Mouse (Mus musculus) neural tube, embryonic 14.5 days (tissue): ENCODE measurements around the gene Gm4513. TPM values are rescaled to one million over a fixed set of nuclear protein-coding genes. Genes with fewer than 3 reads are reported as not detected.
"Not testable (repeated sequence)": the region's sequence is repeated elsewhere in the genome, so short reads cannot be mapped to it uniquely, and the experiment has no call there.

Experiments used
- ATAC-seq: fragments of 200-750 bp; cut with Nextera tagmentation; 2 replicates; pipeline ENCODE4 v1.8.0; 2017; ENCODE audit warnings: low read depth, mild to moderate bottlenecking, moderate TSS enrichment, moderate library complexity
- H3K27ac ChIP-seq: fragments of 300-500 bp; sonication (generic); 2 replicates; pipeline ENCODE4 v1.5.1; 2014; ENCODE audit warnings: low read depth, mild to moderate bottlenecking, control low read depth, low read length, moderate library complexity, mixed read lengths
- H3K27me3 ChIP-seq: fragments of 300-500 bp; sonication (generic); 2 replicates; pipeline ENCODE4 v1.6.1; 2014; ENCODE audit warnings: low read length; ENCODE audit not compliant: control insufficient read depth, insufficient read depth
- H3K36me3 ChIP-seq: fragments of 300-500 bp; sonication (generic); 2 replicates; pipeline ENCODE4 v1.6.1; 2014; ENCODE audit warnings: low read length, mixed read lengths; ENCODE audit not compliant: control insufficient read depth, insufficient read depth
- H3K4me1 ChIP-seq: fragments of 300-500 bp; sonication (generic); 2 replicates; pipeline ENCODE4 v1.6.1; 2014; ENCODE audit warnings: low read length; ENCODE audit not compliant: control insufficient read depth, insufficient read depth
- H3K4me2 ChIP-seq: fragments of 300-500 bp; sonication (generic); 2 replicates; pipeline ENCODE4 v1.6.1; 2014; ENCODE audit warnings: mild to moderate bottlenecking, low read depth, low read length, control low read depth
- H3K4me3 ChIP-seq: fragments of 300-500 bp; sonication (generic); 2 replicates; pipeline ENCODE4 v1.5.1; 2014; ENCODE audit warnings: low read depth, low read length, control low read depth, mixed read lengths
- H3K9ac ChIP-seq: fragments of 300-500 bp; sonication (generic); replicated peaks from 2 replicates; pipeline ENCODE4 v1.6.1; 2014; ENCODE audit warnings: low read depth, mild to moderate bottlenecking, control low read depth, low read length, mixed read lengths
- H3K9me3 ChIP-seq: fragments of 300-500 bp; sonication (generic); 2 replicates; pipeline ENCODE4 v1.6.1; 2016; ENCODE audit warnings: low read length; ENCODE audit not compliant: control insufficient read depth
- WGBS: fragments of 180-500 bp; shearing (Covaris S2); extraction: QIAGEN DNeasy Blood & Tissue Kit; methylation state at CpG from one replicate; pipeline ENCODE4 v1.1.7; 2014; 5-methylcytosine and 5-hydroxymethylcytosine counted together
- polyA plus RNA-seq: library from polyadenylated mRNA; unstranded; fragments of >200 nt; fragmentation: Nextera tagmentation; extraction: Ambion mirVana; gene quantifications from 2 replicates; pipeline ENCODE4 v1.2.1, GENCODE M21; 2014

The Gm4513 gene
- not detected in 2 replicates for polyA plus RNA-seq

DNA sequence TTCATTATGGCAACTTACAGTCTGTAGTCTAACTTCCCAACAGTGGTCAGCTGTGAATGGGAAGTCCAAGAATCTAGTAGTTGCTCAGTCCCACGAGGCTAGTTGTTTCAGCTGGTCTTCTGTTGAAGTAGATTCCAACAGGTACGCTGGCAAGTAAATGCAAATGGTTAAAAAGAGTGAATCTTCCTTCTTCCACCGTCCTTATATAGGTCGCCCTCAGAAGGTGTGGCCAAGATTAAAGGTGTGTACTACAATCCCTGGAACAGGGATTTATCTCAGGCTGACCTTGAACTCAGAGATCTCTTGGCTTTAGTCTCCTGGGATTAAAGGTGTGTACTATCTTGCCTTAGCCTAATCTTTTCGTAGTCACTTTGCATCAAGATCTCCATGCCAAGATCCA is at the start of gene Gm4513:
Gene Gm4513 (minus strand): TSS at position 101 of the 400 bp plus-strand sequence.
- not testable (repeated sequence) for H3K9me3 ChIP-seq, H3K27me3 ChIP-seq, H3K4me1 ChIP-seq, H3K36me3 ChIP-seq, H3K4me3 ChIP-seq, H3K27ac ChIP-seq, H3K4me2 ChIP-seq, ATAC-seq, H3K9ac ChIP-seq
- 91% methylated on average over 3 of the region's 5 CpGs for WGBS

- not testable (repeated sequence) for H3K27ac ChIP-seq, H3K9me3 ChIP-seq, H3K36me3 ChIP-seq, H3K27me3 ChIP-seq, H3K9ac ChIP-seq, H3K4me1 ChIP-seq, H3K4me2 ChIP-seq, ATAC-seq, H3K4me3 ChIP-seq
- WGBS: no CpG with 5 or more reads among the region's 3 CpGs
These were observed 22.7 kb downstream of the Gm4513 start, which contains the start of gene Gm4141 for GRCm38 (mm10) chr7:20576141-20576540. Gene Gm4141, minus strand, starts transcription at chr7:20576241.

DNA sequence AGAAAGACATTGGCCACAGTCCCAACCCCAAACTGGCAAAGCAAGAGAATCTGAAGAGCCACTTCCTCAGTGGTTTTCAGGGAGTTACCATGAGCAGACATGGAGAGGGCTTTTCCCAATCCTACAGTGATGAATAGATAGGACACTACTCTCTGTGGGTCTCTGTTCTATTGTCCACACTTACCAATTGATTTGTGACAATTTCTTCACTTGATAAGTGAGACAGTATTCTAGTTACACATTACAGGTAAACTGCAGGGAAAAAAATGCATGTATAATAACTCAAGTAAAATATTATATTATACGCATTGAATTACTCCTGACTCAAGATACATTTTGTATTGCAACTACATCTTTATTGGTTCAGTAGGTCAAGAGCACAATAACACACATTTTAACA is 53.2 kb downstream of the Gm4513 start, which contains the start of gene Gm5726:
Gene Gm5726 (minus strand): TSS at position 101 of the 400 bp plus-strand sequence.
- no CpG with 5 or more reads among the region's 1 CpGs for WGBS
- ATAC-seq, H3K4me3 ChIP-seq: not testable (repeated sequence)

More for the DNA sequence above, 53.2 kb downstream of the Gm4513 start, which contains the start of gene Gm5726:
- H3K4me1 ChIP-seq, H3K9ac ChIP-seq, H3K27ac ChIP-seq, H3K4me2 ChIP-seq, H3K36me3 ChIP-seq, H3K9me3 ChIP-seq, H3K27me3 ChIP-seq: not testable (repeated sequence)

Other genes with a start within 250 kb of the Gm4513 start
- not detected in 2 replicates for gene Gm5728, start 223.6 kb downstream of the Gm4513 start, polyA plus RNA-seq
- gene Vmn1r100, start 181.1 kb downstream of the Gm4513 start, polyA plus RNA-seq: not detected in 2 replicates
- gene Vmn1r101, start 156.4 kb downstream of the Gm4513 start, polyA plus RNA-seq: not detected in 2 replicates
- gene Gm10670, start 124.1 kb downstream of the Gm4513 start, polyA plus RNA-seq: not detected in 2 replicates
- gene Vmn1r103, start 88.5 kb downstream of the Gm4513 start, polyA plus RNA-seq: not detected in 2 replicates
- gene Vmn1r104, start 65.2 kb downstream of the Gm4513 start, polyA plus RNA-seq: not detected in 2 replicates
- not detected in 2 replicates for gene Gm5726, start 53.3 kb downstream of the Gm4513 start, polyA plus RNA-seq
- not detected in 2 replicates for gene Gm4141, start 22.8 kb downstream of the Gm4513 start, polyA plus RNA-seq
- gene Vmn1r107, start 69.9 kb upstream of the Gm4513 start, polyA plus RNA-seq: not detected in 2 replicates
- gene Vmn1r111, start 104.2 kb upstream of the Gm4513 start, polyA plus RNA-seq: not detected in 2 replicates
- gene Gm10668, start 131.6 kb upstream of the Gm4513 start, polyA plus RNA-seq: not detected in 2 replicates
- not detected in 2 replicates for gene Vmn1r112, start 172.2 kb upstream of the Gm4513 start, polyA plus RNA-seq
- not detected in 2 replicates for gene Vmn1r113, start 188.3 kb upstream of the Gm4513 start, polyA plus RNA-seq
- not detected in 2 replicates for gene Vmn1r114, start 213.2 kb upstream of the Gm4513 start, polyA plus RNA-seq
- gene Vmn1r115, start 246.0 kb upstream of the Gm4513 start, polyA plus RNA-seq: not detected in 2 replicates